In genomic region chr14:57527122-57527521, GRCm38 (mm10) we compare ENCODE assay signal across 19 mouse cellular contexts. TPM values are rescaled to one million over a fixed set of nuclear protein-coding genes. Genes with fewer than 3 reads are reported as not detected.
"Had no signal": no experiment of that assay in that cellular context is flagged by ENCODE, and none has a peak within 500 bp of the region (broad histone marks: within the 10 kb centered on the region; RNA-seq: fewer than 3 reads in every experiment).

No protein-coding gene starts in this region.

- H3K27ac ChIP-seq: limb, embryonic 10.5 days; liver, embryonic 15.5 days; midbrain, embryonic 12.5 days; neural tube, embryonic 12.5 days; stomach, embryonic 15.5 days had no signal

- DNase-seq: kidney, adult 8-10 months; kidney, postnatal 25 days; lung, adult 2 months; lung, postnatal 36 days; retina, postnatal 1 day; right cerebral cortex, postnatal 4 days; spleen, adult 18-20 months; thymus, adult 2 months; thymus, postnatal 25 days had no signal

- H3K4me3 ChIP-seq: limb, embryonic 10.5 days; liver, embryonic 15.5 days; megakaryocyte, embryonic 14.5 days; midbrain, embryonic 12.5 days; myocyte; neural tube, embryonic 12.5 days; stomach, embryonic 15.5 days had no signal

- ATAC-seq: intestine, embryonic 16.5 days; lung, postnatal 0 days had no signal

RNA-seq across cellular contexts. Expression of gene Il17d, which starts 2.5 kb away (rescaled TPM):
- total RNA-seq: neutrophil, adult 5-6 weeks had no signal
